Mouse (Mus musculus): ENCODE results near the gene Gm20708.

Gene Gm20708
- long read RNA-seq, experiment 1, partial matches to known transcripts: 0 of 1 reads
- long read RNA-seq, experiment 1, other reads (novel, unspliced or antisense): 1 of 1 reads
- long read RNA-seq, experiment 2, partial matches to known transcripts: 0 of 3 reads
- long read RNA-seq, experiment 2, other reads (novel, unspliced or antisense): 3 of 3 reads

- intact Hi-C loops (cut with DNase I): no loop called here
Measured at GRCm38 (mm10) chr11:117809407-117810311, at the start of gene Gm20708, which contains the start of gene Syngr2. Gene Gm20708 (plus strand): TSS chr11:117809668. Gene Syngr2 (plus strand): TSS chr11:117809668.

- intact Hi-C loops (cut with DNase I): no loop called here
Measured at GRCm38 (mm10) chr11:117760374-117761119, 48.9 kb upstream of the Gm20708 start.

- intact Hi-C loops (cut with DNase I): no loop called here
Measured at GRCm38 (mm10) chr11:117761801-117762200, 47.7 kb upstream of the Gm20708 start.

GRCm38 (mm10) chr11:117762246-117762645 is 47.2 kb upstream of the Gm20708 start:
- intact Hi-C loops (cut with DNase I): no loop called here

- intact Hi-C loops (cut with DNase I): no loop called here
Measured at GRCm38 (mm10) chr11:117764319-117764718, 45.1 kb upstream of the Gm20708 start.

GRCm38 (mm10) chr11:117765361-117765760 is 44.1 kb upstream of the Gm20708 start:
- intact Hi-C loops (cut with DNase I): no loop called here

- intact Hi-C loops (cut with DNase I): no loop called here
Measured at GRCm38 (mm10) chr11:117766275-117766674, 43.2 kb upstream of the Gm20708 start.

- intact Hi-C loops (cut with DNase I): no loop called here
Measured at GRCm38 (mm10) chr11:117768725-117769682, 40.5 kb upstream of the Gm20708 start.

GRCm38 (mm10) chr11:117769683-117770047 is 39.8 kb upstream of the Gm20708 start:
- intact Hi-C loops (cut with DNase I): no loop called here

- intact Hi-C loops (cut with DNase I): no loop called here
Measured at GRCm38 (mm10) chr11:117770407-117770806, 39.1 kb upstream of the Gm20708 start.

GRCm38 (mm10) chr11:117772352-117772751 is 37.1 kb upstream of the Gm20708 start:
- intact Hi-C loops (cut with DNase I): no loop called here

- intact Hi-C loops (cut with DNase I): no loop called here
Measured at GRCm38 (mm10) chr11:117774925-117775324, 34.5 kb upstream of the Gm20708 start.

- intact Hi-C loops (cut with DNase I): no loop called here
Measured at GRCm38 (mm10) chr11:117775540-117775939, 33.9 kb upstream of the Gm20708 start.

- intact Hi-C loops (cut with DNase I): no loop called here
Measured at GRCm38 (mm10) chr11:117776085-117776792, 33.2 kb upstream of the Gm20708 start.

GRCm38 (mm10) chr11:117777111-117777510 is 32.4 kb upstream of the Gm20708 start:
- intact Hi-C loops (cut with DNase I): no loop called here

GRCm38 (mm10) chr11:117778031-117778430 is 31.4 kb upstream of the Gm20708 start:
- intact Hi-C loops (cut with DNase I): no loop called here

GRCm38 (mm10) chr11:117778851-117779433 is 30.5 kb upstream of the Gm20708 start:
- intact Hi-C loops (cut with DNase I): no loop called here

- intact Hi-C loops (cut with DNase I): loop anchor here (5.0 kb wide), 1 partner anchor 37 kb away; no protein-coding TSS in a partner anchor
Measured at GRCm38 (mm10) chr11:117779434-117780198, 29.9 kb upstream of the Gm20708 start.

- intact Hi-C loops (cut with DNase I): loop anchor here (5.0 kb wide), 1 partner anchor 38 kb away; no protein-coding TSS in a partner anchor
Measured at GRCm38 (mm10) chr11:117780199-117780515, 29.3 kb upstream of the Gm20708 start.
